Mouse (Mus musculus) kidney, postnatal 0 days (tissue): ENCODE data around the gene Pcbp4. TPM values are rescaled to one million over a fixed set of nuclear protein-coding genes. Genes with fewer than 3 reads are reported as not detected.

Source experiments
- ATAC-seq: fragments of 200-750 bp; cut with Nextera tagmentation; replicated peaks from 2 replicates; pipeline ENCODE4 v1.8.0; 2017; ENCODE audit warnings: low read depth, moderate number of reproducible peaks, moderate TSS enrichment, moderate library complexity; ENCODE audit not compliant: low FRiP score
- DNase-seq: peaks from one replicate; pipeline ENCODE4 v3.0.0-alpha.2; 2016; ENCODE audit warnings: low spot score
- H3K27ac ChIP-seq: fragments of 300-500 bp; sonication (generic); 2 replicates; pipeline ENCODE4 v1.5.1; 2014; ENCODE audit warnings: mild to moderate bottlenecking
- H3K27me3 ChIP-seq: fragments of 300-500 bp; sonication (generic); 2 replicates; pipeline ENCODE4 v1.6.1; 2014; ENCODE audit warnings: low read length, mixed read lengths; ENCODE audit not compliant: insufficient read depth
- H3K36me3 ChIP-seq: fragments of 300-500 bp; sonication (generic); 2 replicates; pipeline ENCODE4 v1.6.1; 2014; ENCODE audit warnings: low read length, mixed read lengths; ENCODE audit not compliant: insufficient read depth
- H3K4me1 ChIP-seq: fragments of 300-500 bp; sonication (generic); replicated peaks from 2 replicates; pipeline ENCODE4 v1.6.1; 2014; ENCODE audit warnings: antibody characterized with exemption, low read length, mixed read lengths; ENCODE audit not compliant: insufficient read depth
- H3K4me2 ChIP-seq: fragments of 300-500 bp; sonication (generic); 2 replicates; pipeline ENCODE4 v1.6.1; 2014; ENCODE audit warnings: mild to moderate bottlenecking, low read length, moderate library complexity, mixed read lengths
- H3K4me3 ChIP-seq: fragments of 300-500 bp; sonication (generic); replicated peaks from 2 replicates; pipeline ENCODE4 v1.5.1; 2014; ENCODE audit warnings: low read depth, low read length
- H3K9ac ChIP-seq: fragments of 300-500 bp; sonication (generic); 2 replicates; pipeline ENCODE4 v1.6.1; 2014; ENCODE audit warnings: low read depth, low read length
- H3K9me3 ChIP-seq: fragments of 300-500 bp; sonication (generic); replicated peaks from 2 replicates; pipeline ENCODE4 v1.6.1; 2016; ENCODE audit warnings: low read length, inconsistent platforms, mixed read lengths
- CTCF ChIP-seq: IDR thresholded peaks from 2 replicates; pipeline ENCODE4 v1.5.1; 2016; ENCODE audit warnings: antibody characterized with exemption, low read depth, mild to moderate bottlenecking, moderate library complexity
- WGBS: fragments of 180-500 bp; shearing (Covaris S2); extraction: QIAGEN DNeasy Blood & Tissue Kit; methylation state at CpG from one replicate; pipeline ENCODE4 v1.1.7; 2014; 5-methylcytosine and 5-hydroxymethylcytosine counted together
- polyA plus RNA-seq: library from polyadenylated mRNA; unstranded; fragments of >200 nt; fragmentation: Nextera tagmentation; extraction: Ambion mirVana; gene quantifications from 2 replicates; pipeline ENCODE4 v1.2.1, GENCODE M21; 2015

Gene Pcbp4
- polyA plus RNA-seq, 1 experiment from 2014 or later: 78.6 TPM

GRCm38 (mm10) chr9:106449947-106450346, 3.1 kb upstream of the Pcbp4 start:
- peak overlapping the region; percentile 23; the same call in 1 of the 2 replicates for H3K4me2 ChIP-seq

GRCm38 (mm10) chr9:106450661-106451060, 2.4 kb upstream of the Pcbp4 start:
- peak; percentile 86 for DNase-seq
- H3K9me3 ChIP-seq: no peaks in the 10 kb centered on the region
- H3K27ac ChIP-seq: peak overlapping the region; percentile 38; the same call in 1 of the 2 replicates
- ATAC-seq: no peak
- no peak for TF ChIP-seq CTCF
- no peak overlapping the region for H3K9ac ChIP-seq
- H3K36me3 ChIP-seq: no peaks in the 10 kb centered on the region
- 3% methylated on average over 9 of the region's 9 CpGs for WGBS
- peaks cover 58% of the 10 kb centered on the region for H3K4me1 ChIP-seq
- H3K27me3 ChIP-seq: no peaks in the 10 kb centered on the region
- peak overlapping the region; percentile 23 for H3K4me2 ChIP-seq
- no peak overlapping the region for H3K4me3 ChIP-seq

More at GRCm38 (mm10) chr9:106449947-106450346, 3.1 kb upstream of the Pcbp4 start:
- H3K4me3 ChIP-seq: no peak overlapping the region
- H3K9me3 ChIP-seq: no peaks in the 10 kb centered on the region
- peaks cover 58% of the 10 kb centered on the region for H3K4me1 ChIP-seq
- H3K9ac ChIP-seq: no peak overlapping the region
- H3K36me3 ChIP-seq: no peaks in the 10 kb centered on the region
- ATAC-seq: no peak
- H3K27ac ChIP-seq: peak overlapping the region; percentile 38; the same call in 1 of the 2 replicates
- DNase-seq: no peak
- H3K27me3 ChIP-seq: no peaks in the 10 kb centered on the region
- TF ChIP-seq CTCF: no peak
- WGBS: 84% methylated on average over 8 of the region's 8 CpGs

GRCm38 (mm10) chr9:106451298-106451697, 1.8 kb upstream of the Pcbp4 start:
- Histone ChIP-seq H3K4me3 (no peak overlapping the region), H3K4me2 (no peak overlapping the region; the same call in 1 of the 2 replicates), H3K27ac (no peak overlapping the region), H3K27me3 (no peaks in the 10 kb centered on the region), H3K9ac (no peak overlapping the region), H3K9me3 (no peaks in the 10 kb centered on the region), H3K36me3 (no peaks in the 10 kb centered on the region), H3K4me1 (peaks cover 63% of the 10 kb centered on the region)
- no peak for ATAC-seq
- no peak for TF ChIP-seq CTCF
- WGBS: 61% methylated on average over 11 of the region's 11 CpGs
- no peak for DNase-seq

GRCm38 (mm10) chr9:106451899-106452298, 1.2 kb upstream of the Pcbp4 start:
- WGBS: 80% methylated on average over 2 of the region's 2 CpGs
- Histone ChIP-seq H3K27ac (no peak overlapping the region), H3K4me3 (no peak overlapping the region), H3K9ac (no peak overlapping the region), H3K4me1 (peaks cover 67% of the 10 kb centered on the region), H3K36me3 (no peaks in the 10 kb centered on the region), H3K9me3 (no peaks in the 10 kb centered on the region), H3K4me2 (no peak overlapping the region), H3K27me3 (no peaks in the 10 kb centered on the region)
- no peak for DNase-seq
- no peak for TF ChIP-seq CTCF
- no peak for ATAC-seq

- DNase-seq (no peak), ATAC-seq (no peak)
- no peaks in the 10 kb centered on the region for H3K9me3 ChIP-seq
- H3K27me3 ChIP-seq: no peaks in the 10 kb centered on the region
- peak overlapping the region; percentile 90 for H3K4me2 ChIP-seq
- no peak overlapping the region for H3K9ac ChIP-seq
- no peak for TF ChIP-seq CTCF
- H3K4me3 ChIP-seq: peak overlapping the region; percentile 69; the same call in 1 of the 2 replicates
- H3K36me3 ChIP-seq: no peaks in the 10 kb centered on the region
- peaks cover 68% of the 10 kb centered on the region for H3K4me1 ChIP-seq
- H3K27ac ChIP-seq: 0 out of 2 replicates have a peak overlapping the region, but pooled peaks have one; percentile 91
- 38% methylated on average over 6 of the region's 6 CpGs for WGBS
Observed at GRCm38 (mm10) chr9:106452351-106452750, 740 bp upstream of the Pcbp4 start.

- Histone ChIP-seq H3K36me3 (no peaks in the 10 kb centered on the region), H3K9ac (peak overlapping the region; percentile 82; the same call in 1 of the 2 replicates), H3K4me1 (peaks cover 67% of the 10 kb centered on the region), H3K4me3 (peak overlapping the region; percentile 69), H3K27me3 (no peaks in the 10 kb centered on the region), H3K4me2 (peak overlapping the region; percentile 90), H3K9me3 (no peaks in the 10 kb centered on the region), H3K27ac (peak overlapping the region; percentile 91; the same call in 1 of the 2 replicates)
- 7% methylated on average over 7 of the region's 7 CpGs for WGBS
- ATAC-seq: no peak
- DNase-seq: peak; percentile 52
- no peak for TF ChIP-seq CTCF
Observed at GRCm38 (mm10) chr9:106452821-106453220, 270 bp upstream of the Pcbp4 start.
